Mouse (Mus musculus): Measurements from ENCODE around the gene Mllt10. TPM values are rescaled to one million over a fixed set of nuclear protein-coding genes. Genes with fewer than 3 reads are reported as not detected.

The Mllt10 gene
- polyA plus RNA-seq, 1 experiment from 2014 or later = 75.3 TPM

GRCm38 (mm10) chr2:18056786-18057255 lies 1.8 kb downstream of the Mllt10 start:
- peak; percentile 93 for ATAC-seq
- Histone ChIP-seq H3K9ac (peak overlapping the region; percentile 94), H3K4me3 (peak overlapping the region; percentile 65), H3K4me2 (peak overlapping the region; percentile 85), H3K4me1 (peaks cover 50% of the 10 kb centered on the region), H3K36me3 (ENCODE audit: poor library complexity, severe bottlenecking) (no peaks in the 10 kb centered on the region), H3K9me3 (replicated peaks) (no peaks in the 10 kb centered on the region), H3K27ac (peak overlapping the region; percentile 100), H3K27me3 (no peaks in the 10 kb centered on the region)
- 0% methylated on average over 28 of the region's 50 CpGs for WGBS

- under 1% methylated on average over 48 of the region's 48 CpGs for WGBS
- ATAC-seq = peak; percentile 4; the same call in 1 of the 2 replicates
- peak overlapping the region; percentile 65 for H3K4me3 ChIP-seq
These were observed 2.5 kb downstream of the Mllt10 start for GRCm38 (mm10) chr2:18057336-18058145.

DNA sequence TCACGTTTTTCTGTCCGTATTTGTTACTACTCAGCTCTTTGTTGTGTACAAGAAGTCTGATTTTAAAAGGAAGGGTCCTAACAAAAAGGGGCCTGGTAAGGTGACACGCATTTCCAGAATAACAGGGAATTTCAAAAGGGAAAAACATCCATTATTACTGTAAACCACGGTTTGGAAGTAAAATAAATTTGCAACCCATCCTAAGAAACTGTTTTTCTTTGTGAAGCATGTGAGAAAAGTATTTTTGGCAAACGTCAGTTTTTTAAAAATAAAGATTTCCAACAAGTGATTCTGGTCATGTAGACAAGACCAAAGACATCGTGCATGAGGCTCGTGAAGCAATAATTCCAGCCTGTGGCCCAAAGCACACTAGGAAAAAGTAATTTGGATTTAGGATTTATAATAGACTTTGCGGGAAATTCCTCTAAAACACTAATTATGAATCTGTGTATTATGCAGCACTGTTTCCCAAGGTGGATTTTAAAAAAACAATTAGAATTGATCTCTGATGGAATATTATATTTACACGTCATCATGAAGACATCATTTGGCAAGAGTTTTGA lies 3.2 kb downstream of the Mllt10 start:
- Histone ChIP-seq H3K27ac (peak overlapping the region; percentile 100), H3K27me3 (no peaks in the 10 kb centered on the region), H3K4me3 (peak overlapping the region; percentile 65), H3K36me3 (ENCODE audit: poor library complexity, severe bottlenecking) (no peaks in the 10 kb centered on the region), H3K9ac (peak overlapping the region; percentile 94), H3K4me1 (peaks cover 45% of the 10 kb centered on the region), H3K9me3 (replicated peaks) (no peaks in the 10 kb centered on the region), H3K4me2 (peak overlapping the region; percentile 85)
- no peak for ATAC-seq
- 5% methylated on average over 9 of the region's 9 CpGs for WGBS

More at GRCm38 (mm10) chr2:18057336-18058145, 2.5 kb downstream of the Mllt10 start:
- Histone ChIP-seq H3K9ac (peak overlapping the region; percentile 94), H3K27ac (peak overlapping the region; percentile 100), H3K4me1 (peaks cover 46% of the 10 kb centered on the region), H3K27me3 (no peaks in the 10 kb centered on the region), H3K4me2 (peak overlapping the region; percentile 85), H3K36me3 (ENCODE audit: poor library complexity, severe bottlenecking) (no peaks in the 10 kb centered on the region), H3K9me3 (replicated peaks) (no peaks in the 10 kb centered on the region)

GRCm38 (mm10) chr2:18059063-18059462 lies 4.0 kb downstream of the Mllt10 start:
- Histone ChIP-seq H3K4me1 (peaks cover 36% of the 10 kb centered on the region), H3K36me3 (ENCODE audit: poor library complexity, severe bottlenecking) (no peaks in the 10 kb centered on the region), H3K4me2 (peak overlapping the region; percentile 85), H3K9me3 (replicated peaks) (no peaks in the 10 kb centered on the region), H3K4me3 (no peak overlapping the region), H3K9ac (peak overlapping the region; percentile 94), H3K27me3 (no peaks in the 10 kb centered on the region), H3K27ac (no peak overlapping the region)
- ATAC-seq = no peak
- 22% methylated on average over 2 of the region's 2 CpGs for WGBS

GRCm38 (mm10) chr2:18059891-18060290 lies 4.9 kb downstream of the Mllt10 start:
- peaks cover 28% of the 10 kb centered on the region for H3K4me1 ChIP-seq
- WGBS = 58% methylated on average over 1 of the region's 1 CpGs
- no peak overlapping the region for H3K4me2 ChIP-seq

GRCm38 (mm10) chr2:18060396-18060795 lies 5.4 kb downstream of the Mllt10 start:
- Histone ChIP-seq H3K4me1 (peaks cover 23% of the 10 kb centered on the region), H3K27ac (no peak overlapping the region), H3K9me3 (replicated peaks) (no peaks in the 10 kb centered on the region), H3K36me3 (ENCODE audit: poor library complexity, severe bottlenecking) (no peaks in the 10 kb centered on the region), H3K9ac (no peak overlapping the region), H3K4me2 (no peak overlapping the region), H3K27me3 (no peaks in the 10 kb centered on the region), H3K4me3 (no peak overlapping the region)
- ATAC-seq = no peak
- WGBS = 40% methylated on average over 1 of the region's 1 CpGs

More at GRCm38 (mm10) chr2:18059891-18060290, 4.9 kb downstream of the Mllt10 start:
- Histone ChIP-seq H3K27me3 (no peaks in the 10 kb centered on the region), H3K36me3 (ENCODE audit: poor library complexity, severe bottlenecking) (no peaks in the 10 kb centered on the region), H3K4me3 (no peak overlapping the region), H3K9me3 (replicated peaks) (no peaks in the 10 kb centered on the region), H3K9ac (no peak overlapping the region), H3K27ac (no peak overlapping the region)
- no peak for ATAC-seq

DNA sequence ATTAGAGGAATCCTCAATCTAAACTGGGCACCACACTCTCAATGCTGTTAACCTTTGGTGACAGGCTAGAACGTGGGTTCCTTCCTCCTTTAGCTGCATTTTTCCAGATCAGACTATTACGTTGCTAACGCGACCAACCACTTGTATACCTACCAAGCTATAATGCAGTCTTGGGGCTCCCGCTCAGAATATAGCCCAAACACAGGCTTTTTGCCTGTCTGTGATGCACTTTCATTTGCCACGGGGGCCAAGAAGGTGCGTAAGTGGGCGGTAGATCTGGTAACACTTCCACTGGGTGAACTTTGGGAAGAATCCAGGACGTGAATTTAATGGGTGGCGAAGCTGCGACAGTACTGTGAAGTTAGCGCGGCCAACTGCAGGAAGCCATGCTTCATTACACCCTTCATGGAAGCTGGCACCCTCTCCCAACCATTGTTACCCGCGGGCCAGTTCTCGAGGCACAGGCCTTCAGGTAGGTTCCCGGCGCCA lies 8.8 kb downstream of the Mllt10 start:
- Histone ChIP-seq H3K27me3 (no peaks in the 10 kb centered on the region), H3K36me3 (ENCODE audit: poor library complexity, severe bottlenecking) (peaks cover 7% of the 10 kb centered on the region; the same call in 1 of the 2 replicates), H3K4me1 (peaks cover 24% of the 10 kb centered on the region), H3K4me2 (peak overlapping the region; percentile 88), H3K27ac (peak overlapping the region; percentile 100), H3K9me3 (replicated peaks) (no peaks in the 10 kb centered on the region), H3K9ac (peak overlapping the region; percentile 98), H3K4me3 (peak overlapping the region; percentile 79)
- WGBS = under 1% methylated on average over 18 of the region's 18 CpGs
- peak; percentile 72 for ATAC-seq

GRCm38 (mm10) chr2:18064356-18064858 lies 9.4 kb downstream of the Mllt10 start:
- peak; percentile 97 for ATAC-seq
- Histone ChIP-seq H3K4me3 (peak overlapping the region; percentile 79), H3K27me3 (no peaks in the 10 kb centered on the region), H3K4me1 (peaks cover 18% of the 10 kb centered on the region), H3K9ac (peak overlapping the region; percentile 98), H3K9me3 (replicated peaks) (no peaks in the 10 kb centered on the region), H3K27ac (peak overlapping the region; percentile 100), H3K36me3 (ENCODE audit: poor library complexity, severe bottlenecking) (peaks cover 7% of the 10 kb centered on the region; the same call in 1 of the 2 replicates), H3K4me2 (peak overlapping the region; percentile 88)
- 0% methylated on average over 34 of the region's 58 CpGs for WGBS

DNA sequence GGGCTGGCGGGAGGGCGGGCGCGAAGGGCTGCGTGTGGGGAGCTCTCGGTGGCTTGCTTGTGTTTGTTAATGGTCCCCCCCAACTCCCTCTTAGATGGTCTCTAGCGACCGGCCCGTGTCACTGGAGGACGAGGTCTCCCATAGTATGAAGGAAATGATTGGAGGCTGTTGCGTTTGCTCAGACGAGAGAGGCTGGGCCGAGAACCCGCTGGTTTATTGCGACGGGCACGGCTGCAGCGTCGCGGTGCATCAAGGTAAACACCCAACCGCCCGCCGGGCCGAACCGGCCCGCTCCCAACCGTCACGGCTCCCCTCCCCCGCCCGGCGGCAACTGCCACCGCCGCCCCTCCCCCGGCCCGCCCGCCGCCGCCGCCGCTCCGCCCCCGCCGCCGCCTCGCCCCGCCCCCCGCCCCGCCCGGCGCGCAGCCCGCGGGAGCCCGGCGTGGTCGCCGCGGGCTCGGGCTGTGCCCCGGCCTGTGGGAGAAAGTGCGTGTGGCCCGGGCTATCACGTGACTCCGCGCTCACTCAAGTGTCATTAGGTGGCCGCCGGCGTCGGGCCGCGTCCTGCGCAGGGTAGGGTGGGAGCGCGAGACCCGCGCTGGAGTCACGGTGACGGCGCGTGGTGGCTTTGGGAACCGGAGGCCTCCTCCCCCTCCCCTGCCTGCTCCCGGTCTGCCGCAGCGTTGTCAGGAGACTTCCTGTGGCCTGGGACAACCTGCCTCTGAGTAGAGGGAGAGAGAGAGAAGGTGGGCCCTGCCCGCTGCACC lies 10.1 kb downstream of the Mllt10 start:
- Histone ChIP-seq H3K9me3 (replicated peaks) (no peaks in the 10 kb centered on the region), H3K36me3 (ENCODE audit: poor library complexity, severe bottlenecking) (peaks cover 7% of the 10 kb centered on the region; the same call in 1 of the 2 replicates), H3K4me2 (peak overlapping the region; percentile 88), H3K9ac (peak overlapping the region; percentile 98), H3K4me1 (peaks cover 18% of the 10 kb centered on the region), H3K27ac (peak overlapping the region; percentile 100), H3K27me3 (no peaks in the 10 kb centered on the region), H3K4me3 (peak overlapping the region; percentile 79)
- under 1% methylated on average over 63 of the region's 85 CpGs for WGBS
- ATAC-seq = peak; percentile 50

GRCm38 (mm10) chr2:18065708-18066030 lies 10.6 kb downstream of the Mllt10 start:
- peak overlapping the region; percentile 88 for H3K4me2 ChIP-seq
- ATAC-seq = peak; percentile 11; the same call in 1 of the 2 replicates
- H3K27ac ChIP-seq = peak overlapping the region; percentile 100
- H3K27me3 ChIP-seq = no peaks in the 10 kb centered on the region
- WGBS = 3% methylated on average over 6 of the region's 6 CpGs
- H3K9me3 ChIP-seq (replicated peaks) = no peaks in the 10 kb centered on the region
- H3K4me3 ChIP-seq = peak overlapping the region; percentile 79
- peaks cover 9% of the 10 kb centered on the region; the same call in 1 of the 2 replicates for H3K36me3 ChIP-seq (ENCODE audit: poor library complexity, severe bottlenecking)
- peak overlapping the region; percentile 98 for H3K9ac ChIP-seq
- peaks cover 18% of the 10 kb centered on the region for H3K4me1 ChIP-seq

GRCm38 (mm10) chr2:18066436-18066835 lies 11.4 kb downstream of the Mllt10 start:
- peak overlapping the region; percentile 88 for H3K4me2 ChIP-seq
- H3K4me1 ChIP-seq = peaks cover 18% of the 10 kb centered on the region
- no peak overlapping the region for H3K27ac ChIP-seq
- 0 out of 2 replicates have a peak overlapping the region, but pooled peaks have one; percentile 98 for H3K9ac ChIP-seq
- peak overlapping the region; percentile 79; the same call in 1 of the 2 replicates for H3K4me3 ChIP-seq
- no peaks in the 10 kb centered on the region for H3K27me3 ChIP-seq
- ATAC-seq = no peak
- no peaks in the 10 kb centered on the region for H3K9me3 ChIP-seq (replicated peaks)
- H3K36me3 ChIP-seq (ENCODE audit: poor library complexity, severe bottlenecking) = peaks cover 10% of the 10 kb centered on the region; the same call in 1 of the 2 replicates
